Mouse (Mus musculus): ENCODE results near the gene Tmem254c. TPM values are rescaled to one million over a fixed set of nuclear protein-coding genes. Genes with fewer than 3 reads are reported as not detected.

Gene Tmem254c
- total RNA-seq, 4 experiments from 2014 or later, result 1.6 to 7.9 (median 4.6) TPM

Other genes starting within 250 kb of the Tmem254c start
- 10 to 100 TPM; 79.8 to 88.1 (median 84.4) TPM for gene Anxa11, start 225.2 kb downstream of the Tmem254c start, total RNA-seq (2022)
- gene Plac9a, start 164.3 kb downstream of the Tmem254c start, total RNA-seq (2022), result 1 to 10 TPM in 3 of 4 experiments, under 1 TPM in 1; 0.88 to 5.5 (median 3.0) TPM
- under 1 TPM in 3 of 4 experiments, not detected in 1; 0.35 to 0.75 (median 0.50) TPM for gene Tmem254a, start 139.7 kb downstream of the Tmem254c start, total RNA-seq (2022)
- not detected for gene Cphx1, start 129.1 kb downstream of the Tmem254c start, total RNA-seq (2022)
- under 1 TPM in 1 of 4 experiments, not detected in 3; 0.13 TPM for gene Duxbl1, start 88.8 kb downstream of the Tmem254c start, total RNA-seq (2022)
- gene Gm9780, start 24.6 kb downstream of the Tmem254c start, total RNA-seq (2022), result 10 to 100 TPM; 14.5 to 21.1 (median 17.6) TPM
- not detected for gene Cphx2, start 14.2 kb upstream of the Tmem254c start, total RNA-seq (2022)
- gene Cphx3, start 14.9 kb upstream of the Tmem254c start, total RNA-seq (2022), result not detected
- not detected for gene Duxbl2, start 51.0 kb upstream of the Tmem254c start, total RNA-seq (2022)
- gene Plac9b, start 115.1 kb upstream of the Tmem254c start, total RNA-seq (2022), result 10 to 100 TPM; 38.7 to 45.1 (median 43.3) TPM
- 1 to 10 TPM in 3 of 4 experiments, not detected in 1; 2.3 to 3.5 (median 3.2) TPM for gene Tmem254b, start 139.7 kb upstream of the Tmem254c start, total RNA-seq (2022)
- gene Duxbl3, start 190.6 kb upstream of the Tmem254c start, total RNA-seq (2022), result not detected

Measured in heart, adult 8-10 months (tissue).